Mouse (Mus musculus): Measurements from ENCODE around the gene Sox8. TPM values are rescaled to one million over a fixed set of nuclear protein-coding genes. Genes with fewer than 3 reads are reported as not detected.
A peak's percentile ranks its signal among the peaks of the same experiment; 100 is the strongest.

The Sox8 gene
- polyA plus RNA-seq, 1 experiment = 8.2 TPM

DNA sequence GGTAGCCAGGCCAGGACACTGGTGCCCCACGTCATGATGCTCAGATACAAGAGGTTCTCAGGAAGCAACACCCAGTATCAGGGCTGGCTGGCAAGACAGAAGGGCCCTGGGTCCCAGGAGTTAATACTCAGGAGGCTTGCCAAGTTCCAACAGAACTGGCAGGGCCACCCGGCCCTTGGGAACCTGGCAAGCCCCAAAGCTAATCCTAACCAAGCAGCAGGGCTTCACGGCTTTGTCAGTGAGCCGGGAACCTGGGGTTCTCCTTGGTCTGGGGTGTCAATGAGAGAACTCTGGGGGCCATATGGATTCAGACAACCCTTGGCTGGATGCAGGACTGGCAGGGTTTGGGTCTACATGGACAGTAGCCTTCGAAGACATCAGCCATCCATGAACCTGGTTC, 6.0 kb downstream of the Sox8 start:
- TF ChIP-seq POLR2A (IDR thresholded peaks at IDR 0.05; ENCODE audit: control insufficient read depth, low read depth, low read length) (no peak), CTCF (IDR thresholded peaks at IDR 0.05; ENCODE audit: control insufficient read depth, insufficient read depth, insufficient replicate concordance, low read depth, low read length) (no peak)
- Histone ChIP-seq H3K27me3 (ENCODE audit: control insufficient read depth, insufficient read depth, low read length) (no peaks in the 10 kb centered on the region), H3K4me3 (ENCODE audit: control insufficient read depth, low read depth, low read length) (no peak overlapping the region), H3K27ac (ENCODE audit: control insufficient read depth, insufficient read depth, low read depth, low read length) (no peak overlapping the region), H3K36me3 (ENCODE audit: control insufficient read depth, insufficient read depth, low read length) (no peaks in the 10 kb centered on the region), H3K4me1 (ENCODE audit: control insufficient read depth, insufficient read depth, low read length) (peaks cover 14% of the 10 kb centered on the region)

DNA sequence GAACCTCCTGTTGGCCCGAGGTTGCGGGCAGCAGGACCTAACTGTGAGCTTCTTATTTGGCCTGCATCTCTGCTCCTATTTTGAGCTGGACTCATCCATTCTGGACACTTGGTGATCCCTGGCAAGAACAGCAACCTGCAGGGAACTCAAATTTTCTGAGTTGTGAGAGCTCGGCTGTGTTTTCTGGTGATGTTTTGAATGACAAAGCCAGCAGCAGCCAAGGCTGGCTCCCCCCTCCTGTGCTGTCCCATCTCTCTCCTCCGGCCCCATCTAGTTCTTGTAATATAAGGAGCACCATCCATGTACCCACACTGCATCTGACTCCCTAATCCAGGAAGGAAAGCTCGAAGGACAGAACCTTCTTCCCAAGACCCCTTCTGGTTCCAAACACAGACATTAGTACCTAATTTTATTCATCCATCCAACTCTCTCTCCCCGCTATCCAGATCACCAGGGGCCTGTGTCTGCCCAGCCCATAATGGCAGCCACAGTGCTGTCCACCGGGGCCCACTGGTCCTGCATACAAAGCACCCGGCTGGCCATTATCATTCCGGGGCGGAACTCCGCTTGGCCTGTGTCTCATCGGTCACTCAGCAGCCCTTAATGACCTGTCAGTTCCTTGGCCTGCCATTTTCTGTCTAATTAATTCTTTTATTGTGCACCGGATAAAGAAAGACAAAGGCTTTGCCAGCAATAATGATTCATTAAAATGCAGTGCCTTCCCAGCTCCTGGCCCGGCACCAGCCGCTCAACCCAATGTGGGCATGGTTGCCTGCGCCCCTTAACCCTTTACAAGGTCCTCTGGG, 9.1 kb downstream of the Sox8 start:
- Histone ChIP-seq H3K27me3 (ENCODE audit: control insufficient read depth, insufficient read depth, low read length) (no peaks in the 10 kb centered on the region), H3K4me1 (ENCODE audit: control insufficient read depth, insufficient read depth, low read length) (peaks cover 5% of the 10 kb centered on the region), H3K4me3 (ENCODE audit: control insufficient read depth, low read depth, low read length) (no peak overlapping the region), H3K27ac (ENCODE audit: control insufficient read depth, insufficient read depth, low read depth, low read length) (no peak overlapping the region), H3K36me3 (ENCODE audit: control insufficient read depth, insufficient read depth, low read length) (no peaks in the 10 kb centered on the region)
- TF ChIP-seq POLR2A (IDR thresholded peaks at IDR 0.05; ENCODE audit: control insufficient read depth, low read depth, low read length) (no peak), CTCF (IDR thresholded peaks at IDR 0.05; ENCODE audit: control insufficient read depth, insufficient read depth, insufficient replicate concordance, low read depth, low read length) (no peak)

DNA sequence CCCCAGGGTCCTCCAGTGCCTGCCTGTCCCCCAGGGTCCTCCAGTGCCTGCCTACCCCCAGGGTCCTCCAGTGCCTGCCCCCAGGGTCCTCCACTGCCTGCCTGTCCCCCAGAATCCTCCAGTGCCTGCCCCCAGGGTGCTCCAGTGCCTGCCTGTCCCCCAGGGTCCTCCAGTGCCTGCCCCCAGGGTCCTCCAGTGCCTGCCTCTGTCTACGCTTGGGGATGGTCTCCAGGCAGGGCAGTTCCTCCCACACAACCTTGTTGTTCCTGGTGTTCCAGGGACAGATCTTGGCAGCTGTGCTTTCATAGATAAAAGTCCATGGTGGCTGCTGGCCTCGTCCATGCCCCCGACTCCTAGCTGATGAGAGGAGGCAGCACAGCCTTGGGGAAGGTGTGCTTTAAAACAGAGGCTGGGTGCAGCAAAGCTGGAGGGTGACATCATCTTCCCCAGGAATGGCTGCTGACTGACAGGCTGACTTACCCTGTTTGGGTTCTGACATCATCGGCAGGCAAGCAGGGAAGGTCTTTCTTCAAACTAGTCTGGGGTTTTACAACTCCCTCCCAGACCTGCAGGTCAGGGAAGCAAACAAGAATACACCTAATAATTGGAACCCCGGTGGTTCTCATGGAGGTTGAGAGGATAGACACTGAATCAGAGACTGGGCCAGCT, 9.8 kb downstream of the Sox8 start:
- Histone ChIP-seq H3K36me3 (ENCODE audit: control insufficient read depth, insufficient read depth, low read length) (no peaks in the 10 kb centered on the region), H3K4me3 (ENCODE audit: control insufficient read depth, low read depth, low read length) (no peak overlapping the region), H3K27me3 (ENCODE audit: control insufficient read depth, insufficient read depth, low read length) (no peaks in the 10 kb centered on the region; the same call in 1 of the 2 replicates), H3K4me1 (ENCODE audit: control insufficient read depth, insufficient read depth, low read length) (peaks cover 12% of the 10 kb centered on the region), H3K27ac (ENCODE audit: control insufficient read depth, insufficient read depth, low read depth, low read length) (no peak overlapping the region)
- TF ChIP-seq POLR2A (IDR thresholded peaks at IDR 0.05; ENCODE audit: control insufficient read depth, low read depth, low read length) (no peak), CTCF (IDR thresholded peaks at IDR 0.05; ENCODE audit: control insufficient read depth, insufficient read depth, insufficient replicate concordance, low read depth, low read length) (no peak)

DNA sequence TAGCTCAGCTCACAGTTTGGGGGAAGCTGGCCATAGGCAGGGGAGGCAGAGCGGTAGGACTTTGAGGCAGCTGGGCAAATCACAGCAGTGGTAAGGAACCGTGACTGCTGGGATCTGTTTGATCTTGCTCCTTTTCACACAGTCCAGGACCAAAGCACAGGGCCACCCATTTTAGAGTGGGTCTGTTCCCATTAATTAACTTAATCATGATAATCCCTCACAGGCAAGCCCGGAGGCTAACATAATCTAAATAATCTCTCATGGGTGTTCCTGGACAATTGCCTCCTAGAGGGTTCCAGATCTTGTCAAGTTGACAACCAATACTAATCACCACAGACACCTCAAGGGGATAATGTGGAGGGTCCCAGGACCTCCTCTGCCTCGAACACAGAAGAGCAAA, 10.9 kb downstream of the Sox8 start:
- Histone ChIP-seq H3K27me3 (ENCODE audit: control insufficient read depth, insufficient read depth, low read length) (no peaks in the 10 kb centered on the region; the same call in 1 of the 2 replicates), H3K4me1 (ENCODE audit: control insufficient read depth, insufficient read depth, low read length) (peaks cover 12% of the 10 kb centered on the region)

DNA sequence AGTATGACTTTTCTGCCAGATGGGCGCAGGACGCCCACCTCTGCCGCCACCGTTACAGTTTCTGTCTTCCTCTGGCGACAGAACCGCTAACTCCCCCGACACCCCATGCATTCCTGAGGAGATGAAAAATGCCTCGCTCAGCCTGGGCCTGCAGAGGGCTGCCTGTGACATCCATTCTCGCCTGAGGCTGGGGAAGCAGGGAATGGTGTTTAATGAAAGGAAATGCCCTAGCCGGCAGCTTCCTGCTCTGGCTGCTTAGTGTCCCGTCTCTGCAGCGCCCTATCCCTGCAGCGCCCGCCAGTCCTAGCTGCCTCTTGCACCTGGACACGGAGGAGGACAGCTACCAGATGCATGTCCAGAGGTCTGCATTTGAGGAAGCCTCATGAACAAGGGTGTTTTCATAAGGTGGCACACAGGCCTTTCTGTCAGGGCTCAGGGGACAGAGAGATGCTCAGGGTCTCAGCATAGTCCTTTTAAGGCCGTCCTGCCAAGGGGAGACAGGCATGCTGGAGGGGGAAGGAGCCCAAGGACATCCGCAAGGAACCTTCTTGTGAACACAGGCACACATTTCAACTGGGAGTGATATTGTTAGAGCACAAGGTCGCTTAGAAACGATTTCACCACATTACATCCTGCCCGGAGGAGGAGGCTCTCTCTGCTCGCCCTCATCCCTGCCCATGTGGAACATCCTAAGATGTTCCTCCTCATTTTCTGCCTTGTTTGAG, 13.7 kb downstream of the Sox8 start:
- no peak for TF ChIP-seq POLR2A (IDR thresholded peaks at IDR 0.05; ENCODE audit: control insufficient read depth, low read depth, low read length)
- TF ChIP-seq CTCF (IDR thresholded peaks at IDR 0.05; ENCODE audit: control insufficient read depth, insufficient read depth, insufficient replicate concordance, low read depth, low read length) = no peak
- no peaks in the 10 kb centered on the region for H3K36me3 ChIP-seq (ENCODE audit: control insufficient read depth, insufficient read depth, low read length)
- no peaks in the 10 kb centered on the region; the same call in 1 of the 2 replicates for H3K27me3 ChIP-seq (ENCODE audit: control insufficient read depth, insufficient read depth, low read length)
- no peak overlapping the region for H3K27ac ChIP-seq (ENCODE audit: control insufficient read depth, insufficient read depth, low read depth, low read length)
- H3K4me1 ChIP-seq (ENCODE audit: control insufficient read depth, insufficient read depth, low read length) = peaks cover 12% of the 10 kb centered on the region
- H3K4me3 ChIP-seq (ENCODE audit: control insufficient read depth, low read depth, low read length) = peak overlapping the region; percentile 14; the same call in 1 of the 2 replicates

More for the DNA sequence above, 10.9 kb downstream of the Sox8 start:
- Histone ChIP-seq H3K27ac (ENCODE audit: control insufficient read depth, insufficient read depth, low read depth, low read length) (no peak overlapping the region), H3K36me3 (ENCODE audit: control insufficient read depth, insufficient read depth, low read length) (no peaks in the 10 kb centered on the region), H3K4me3 (ENCODE audit: control insufficient read depth, low read depth, low read length) (no peak overlapping the region)
- TF ChIP-seq CTCF (IDR thresholded peaks at IDR 0.05; ENCODE audit: control insufficient read depth, insufficient read depth, insufficient replicate concordance, low read depth, low read length) (no peak), POLR2A (IDR thresholded peaks at IDR 0.05; ENCODE audit: control insufficient read depth, low read depth, low read length) (no peak)

DNA sequence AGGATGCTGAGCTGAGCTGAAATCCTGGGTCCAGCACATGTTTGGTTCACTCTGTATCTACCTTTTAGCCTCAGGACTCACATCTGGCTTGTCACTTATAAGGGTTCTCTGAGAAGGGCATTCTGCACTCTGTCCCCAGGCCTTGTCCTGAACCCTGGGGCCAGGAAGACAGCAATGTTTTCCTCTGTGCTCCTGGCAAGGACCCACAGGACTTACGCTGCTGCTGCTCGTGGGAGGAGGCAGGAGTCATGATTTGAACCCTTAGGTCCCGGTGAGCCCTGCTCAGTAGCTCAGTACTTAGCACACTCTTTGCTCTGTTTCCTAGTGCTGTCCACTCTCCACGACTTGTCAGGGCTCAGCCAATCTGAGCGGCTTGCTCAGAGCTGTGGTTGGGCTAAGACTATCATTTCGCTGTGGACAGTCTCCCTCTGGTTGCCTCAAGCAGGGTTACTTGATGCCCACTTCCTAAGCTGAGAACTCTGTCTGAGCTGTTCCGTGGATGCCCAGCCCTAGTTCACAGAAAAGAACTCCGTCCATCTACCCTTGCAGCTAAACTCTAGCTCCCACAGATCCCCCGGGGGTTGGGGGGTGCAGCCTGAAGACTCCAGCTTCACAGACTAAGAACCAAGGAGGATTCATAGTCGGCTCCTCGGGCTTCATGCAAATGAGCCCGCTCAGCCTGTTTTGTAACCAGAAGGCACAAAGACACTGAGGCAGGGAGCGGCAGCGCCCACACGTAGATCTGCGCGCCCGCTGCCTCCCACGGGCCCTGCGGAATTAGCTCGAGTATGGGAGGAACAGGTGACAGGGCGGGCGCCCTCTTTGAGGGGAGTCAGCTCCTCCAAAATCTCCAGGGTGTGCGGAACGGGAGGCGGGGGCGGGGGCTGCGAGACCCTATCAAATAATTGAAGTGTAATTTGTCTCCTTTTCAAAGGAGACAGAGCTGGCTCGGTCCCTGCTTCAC, 14.5 kb downstream of the Sox8 start:
- no peaks in the 10 kb centered on the region; the same call in 1 of the 2 replicates for H3K27me3 ChIP-seq (ENCODE audit: control insufficient read depth, insufficient read depth, low read length)
- H3K4me1 ChIP-seq (ENCODE audit: control insufficient read depth, insufficient read depth, low read length) = peaks cover 12% of the 10 kb centered on the region
- TF ChIP-seq POLR2A (IDR thresholded peaks at IDR 0.05; ENCODE audit: control insufficient read depth, low read depth, low read length) (no peak), CTCF (IDR thresholded peaks at IDR 0.05; ENCODE audit: control insufficient read depth, insufficient read depth, insufficient replicate concordance, low read depth, low read length) (no peak)
- no peaks in the 10 kb centered on the region for H3K36me3 ChIP-seq (ENCODE audit: control insufficient read depth, insufficient read depth, low read length)
- H3K4me3 ChIP-seq (ENCODE audit: control insufficient read depth, low read depth, low read length) = peak overlapping the region; percentile 14; the same call in 1 of the 2 replicates
- H3K27ac ChIP-seq (ENCODE audit: control insufficient read depth, insufficient read depth, low read depth, low read length) = no peak overlapping the region
